Mouse (Mus musculus) spleen, adult 2 months (tissue): Measurements from ENCODE around the gene Mroh3.

Experiments used
- CTCF ChIP-seq: fragments of 200-500 bp; IDR thresholded peaks from 2 replicates; pipeline ENCODE4 v1.5.1; 2011; ENCODE audit warnings: mild to moderate bottlenecking, inconsistent platforms; ENCODE audit not compliant: insufficient read depth, insufficient read length, insufficient replicate concordance; ENCODE audit errors: extremely low read depth
- POLR2A ChIP-seq: fragments of 200-500 bp; IDR thresholded peaks from 2 replicates; pipeline ENCODE4 v1.6.1; 2011; ENCODE audit warnings: low read depth, low read length, inconsistent platforms

DNA sequence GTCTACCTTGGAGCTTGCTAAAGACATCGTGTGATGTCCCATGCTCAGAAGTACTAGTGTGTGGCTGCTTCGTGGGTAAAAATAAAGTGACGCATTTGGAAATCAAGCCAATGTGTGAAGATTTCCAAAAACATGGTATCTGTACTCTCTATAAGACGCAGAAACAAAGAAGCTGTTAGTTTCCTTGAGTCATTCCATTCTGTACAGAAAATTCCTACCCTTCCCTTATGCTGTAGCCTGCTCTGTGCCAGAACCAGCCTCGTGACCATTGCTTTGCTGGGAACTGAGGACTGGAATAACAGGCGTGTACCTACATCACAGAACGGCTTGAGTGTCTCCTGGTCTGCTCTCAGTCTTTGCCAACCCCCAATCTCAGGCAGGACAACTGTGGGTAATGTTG lies 29.2 kb upstream of the Mroh3 start:
- TF ChIP-seq POLR2A, result no peak
- no peak for TF ChIP-seq CTCF
